Mouse (Mus musculus): ENCODE results near the gene Tex44.
A peak's percentile ranks its signal among the peaks of the same experiment; 100 is the strongest.

DNA sequence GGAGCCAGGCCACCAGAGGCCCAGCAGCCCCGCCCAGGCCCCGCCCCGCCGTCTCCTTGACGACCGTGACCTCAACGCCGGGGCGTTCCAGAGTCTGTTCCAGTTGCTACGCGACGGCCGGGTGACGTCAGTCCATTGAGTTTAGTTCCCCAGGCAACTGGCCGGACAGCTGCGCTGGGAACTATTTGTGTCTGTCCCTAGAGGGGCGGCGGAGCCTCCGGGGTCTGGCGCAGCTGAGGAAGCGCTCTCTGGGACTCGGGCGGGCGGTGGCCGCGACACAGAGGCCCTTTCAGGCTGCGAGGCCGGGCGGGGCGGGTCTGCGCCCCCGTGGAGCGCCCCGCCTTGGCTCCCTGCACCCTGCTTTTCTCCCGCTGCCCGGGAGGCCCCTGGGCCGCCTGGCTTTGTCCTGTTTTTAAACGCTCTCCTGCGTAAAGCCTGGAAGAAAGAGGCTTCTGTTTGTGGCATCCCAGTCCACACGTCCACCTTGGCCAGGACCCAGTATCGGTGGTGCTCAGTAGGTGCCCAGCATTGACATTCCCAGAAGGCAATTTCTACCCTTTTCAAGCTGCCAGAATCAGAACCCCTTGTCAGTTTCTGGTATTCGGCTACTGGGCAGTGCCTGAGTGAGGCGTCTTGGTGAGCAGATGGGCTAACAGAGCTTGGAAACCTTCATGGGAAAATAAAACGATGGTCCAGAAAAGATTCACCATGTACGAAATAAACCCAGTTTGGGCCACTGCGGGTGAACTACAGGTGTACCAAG lies 8.5 kb downstream of the Tex44 start:
- peak; percentile 46; the same call in 1 of the 2 replicates for TF ChIP-seq CTCF (IDR thresholded peaks at IDR 0.05; ENCODE audit: borderline replicate concordance, control insufficient read depth, extremely low read depth, insufficient read depth, low read length, poor library complexity)
- peak; percentile 50; the same call in 1 of the 2 replicates for TF ChIP-seq POLR2A (IDR thresholded peaks at IDR 0.05; ENCODE audit: control insufficient read depth, extremely low read depth, insufficient read depth, low read length, poor library complexity)

Data from thymus, adult 2 months (tissue).